Comparison of ENCODE assay signal across 8 mouse cellular contexts in the genomic region with DNA sequence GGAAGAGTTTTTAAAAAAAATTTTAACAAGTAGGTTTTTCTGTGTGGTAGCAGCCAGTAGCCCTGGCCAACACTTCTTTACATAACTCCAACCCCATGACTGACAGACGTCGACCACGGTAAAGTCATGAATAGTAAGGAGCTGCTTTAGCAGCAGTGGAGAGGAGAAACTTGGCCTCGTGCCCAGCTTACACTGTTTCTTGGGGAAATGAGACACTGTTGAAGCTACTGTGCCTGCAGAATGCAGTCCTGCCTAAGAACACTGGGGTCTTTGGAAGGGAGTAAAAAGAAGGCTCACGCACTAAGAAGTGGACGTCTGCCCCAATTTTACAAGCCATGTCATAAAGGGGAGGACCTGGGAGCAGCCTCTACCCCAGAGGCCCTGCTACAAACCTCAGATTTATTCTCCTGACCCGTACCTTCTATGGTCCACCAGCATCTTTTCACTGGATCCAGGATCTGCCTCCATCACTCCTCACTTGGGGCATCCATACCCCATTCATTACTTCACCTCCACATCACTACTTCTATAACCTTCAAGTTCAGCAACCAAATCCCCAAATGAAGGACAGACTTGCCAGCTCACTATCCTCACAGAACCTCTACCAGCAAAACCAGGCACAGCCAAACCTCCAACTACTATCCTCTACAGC.
DNase-seq lines count a peak whose midpoint lies in the region.

No protein-coding gene starts in this region.

- WGBS in hindbrain, embryonic 10.5 days, result 76% methylated on average over 7 of the region's 7 CpGs

- H3K4me3 ChIP-seq in hindbrain, embryonic 10.5 days, result no peak overlapping the region

- no peaks in the 10 kb centered on the region for H3K9me3 ChIP-seq in hindbrain, embryonic 10.5 days

- no peaks in the 10 kb centered on the region for H3K36me3 ChIP-seq in hindbrain, embryonic 10.5 days

- 0 out of 2 replicates have a peak overlapping the region, but pooled peaks have one; percentile 66 for H3K27ac ChIP-seq in hindbrain, embryonic 10.5 days

- peaks cover 28% of the 10 kb centered on the region for H3K4me1 ChIP-seq in hindbrain, embryonic 10.5 days (replicated peaks)

- H3K27me3 ChIP-seq in hindbrain, embryonic 10.5 days (ENCODE audit: insufficient read depth, poor library complexity, severe bottlenecking), result no peaks in the 10 kb centered on the region

- DNase-seq in cerebellum, adult 18-20 months, result peak; percentile 12
- no peak for DNase-seq in cerebellum, adult 11 months
- peak; percentile 60 for DNase-seq in 416B (ENCODE audit: low read depth)
- DNase-seq in hindbrain, embryonic 10.5 days (ENCODE audit: low spot score), result no peak
- DNase-seq in layer of hippocampus, adult 8-10 months (ENCODE audit: low spot score in 2 of 2), result peak; percentile 37 to 51
- peak; percentile 58 to 61 for DNase-seq in lung, postnatal 4 days
- no peak for DNase-seq in B cell, adult 2 months
- no peak for DNase-seq in thymus, postnatal 0 days (ENCODE audit: low spot score)

Comparison
In these comparisons a context has a peak if more than half of its experiments do, and no peak if none do; other contexts are left out.
1. DNase-seq: peak in cerebellum, adult 18-20 months (2 of 2), 416B (single experiment), layer of hippocampus, adult 8-10 months (2 of 2) and lung, postnatal 4 days (2 of 2); none in cerebellum, adult 11 months (single experiment), hindbrain, embryonic 10.5 days (single experiment), B cell, adult 2 months (0 of 2) and thymus, postnatal 0 days (single experiment).